Mouse (Mus musculus) lung, postnatal 10 days (tissue): ENCODE results near the gene Nav1.

Source experiments
- DNase-seq: peaks from one replicate; pipeline ENCODE4 v3.0.0; 2021

Gene Nav1

GRCm38 (mm10) chr1:135581001-135581400 lies 26.1 kb downstream of the Nav1 start:
- DNase-seq, result no peak

DNA sequence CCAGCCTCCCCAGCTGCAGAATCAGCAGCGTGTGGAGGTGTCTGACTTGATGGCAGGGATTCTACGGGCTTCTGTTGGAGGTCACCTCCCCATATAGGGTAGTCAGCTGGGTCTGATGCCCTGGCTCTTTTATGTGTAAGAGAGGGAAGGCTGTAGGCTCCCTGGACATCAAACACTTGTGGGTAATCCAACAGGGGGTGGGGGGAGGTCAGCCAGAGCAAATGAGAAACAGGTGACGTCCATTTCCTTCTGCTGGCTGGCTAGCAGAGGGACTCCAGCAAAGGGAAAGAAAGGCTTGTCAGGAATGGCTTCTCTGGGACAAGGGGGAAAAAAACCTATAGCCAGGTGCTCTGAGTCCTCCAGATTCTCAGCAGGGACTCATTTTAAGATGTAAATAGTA lies 28.0 kb downstream of the Nav1 start:
- DNase-seq, result no peak

GRCm38 (mm10) chr1:135577793-135578192 lies 29.3 kb downstream of the Nav1 start:
- DNase-seq, result no peak

DNA sequence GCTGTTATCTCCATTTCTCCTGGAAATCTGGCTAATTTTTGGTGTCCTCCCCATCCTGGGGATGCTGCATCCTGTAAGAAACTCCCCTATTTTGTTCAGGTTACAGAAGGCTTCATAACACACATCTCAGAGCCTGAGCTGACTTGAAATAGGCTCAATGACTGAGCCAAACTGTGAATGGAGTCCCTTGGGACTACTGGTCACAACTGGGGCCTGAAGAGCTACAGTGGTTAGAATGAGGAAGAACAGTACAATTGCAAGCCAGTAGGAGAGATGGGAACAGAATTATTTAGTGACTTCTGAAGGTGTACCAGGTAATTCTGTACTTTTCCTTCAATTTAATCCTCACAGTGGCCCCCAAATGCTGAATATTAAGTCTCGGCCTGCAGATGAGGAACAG lies 31.7 kb downstream of the Nav1 start:
- DNase-seq, result no peak

DNA sequence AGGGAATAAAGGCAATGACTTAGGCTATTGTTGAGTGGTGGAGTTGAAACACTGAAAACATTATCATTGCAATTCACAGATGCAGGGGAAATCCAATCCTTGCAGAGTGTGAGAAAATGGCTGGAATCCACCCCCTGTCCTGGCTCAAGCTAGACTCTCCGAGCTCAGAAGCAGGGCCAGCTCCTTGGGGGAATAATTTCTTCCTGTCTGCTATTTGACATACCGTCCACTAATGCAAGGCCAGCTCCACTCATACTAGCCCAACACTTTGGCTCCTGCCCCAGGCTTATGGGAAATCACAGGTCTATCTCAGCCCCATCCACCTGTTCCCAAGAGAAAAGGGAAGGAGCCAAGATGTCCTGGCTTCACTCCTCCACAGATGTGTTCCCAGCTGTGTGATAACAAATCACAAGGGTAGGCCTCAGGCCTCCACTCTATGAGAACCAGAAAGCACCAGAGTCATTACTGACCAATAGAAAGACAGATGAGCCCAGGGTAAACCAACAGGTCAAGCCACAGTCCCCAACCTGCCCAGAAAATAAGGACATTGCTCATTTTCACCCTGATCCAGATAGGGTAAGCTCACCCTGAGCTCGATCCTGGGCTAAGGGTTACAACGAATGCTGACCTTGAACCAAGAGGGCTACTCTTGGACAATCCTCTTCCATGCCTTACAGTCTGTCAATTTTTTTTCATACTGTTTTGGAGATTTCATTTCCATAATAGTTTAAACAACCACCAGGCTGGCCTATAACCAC lies 32.5 kb downstream of the Nav1 start:
- no peak for DNase-seq

GRCm38 (mm10) chr1:135572139-135572892 lies 34.8 kb downstream of the Nav1 start:
- DNase-seq, result no peak

DNA sequence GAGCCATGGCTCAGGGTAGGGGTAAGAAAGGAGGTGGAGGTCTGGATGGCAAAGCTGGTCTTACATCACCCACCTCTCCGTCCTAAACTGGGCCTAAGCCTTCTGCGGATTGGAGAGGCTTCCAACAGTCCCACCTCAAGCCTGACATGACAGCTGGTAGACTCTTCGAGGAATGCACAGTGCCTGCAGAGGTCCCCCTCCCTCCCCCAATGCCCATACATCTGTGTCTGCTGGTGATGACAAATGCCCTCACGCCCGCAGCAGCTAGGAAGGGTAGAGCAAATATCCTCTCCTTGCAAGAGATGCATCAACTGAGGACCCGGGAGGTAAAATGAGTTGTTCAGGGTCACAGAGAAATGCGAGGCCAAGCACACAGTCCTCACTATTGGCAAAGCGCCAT lies 39.0 kb downstream of the Nav1 start:
- no peak for DNase-seq

DNA sequence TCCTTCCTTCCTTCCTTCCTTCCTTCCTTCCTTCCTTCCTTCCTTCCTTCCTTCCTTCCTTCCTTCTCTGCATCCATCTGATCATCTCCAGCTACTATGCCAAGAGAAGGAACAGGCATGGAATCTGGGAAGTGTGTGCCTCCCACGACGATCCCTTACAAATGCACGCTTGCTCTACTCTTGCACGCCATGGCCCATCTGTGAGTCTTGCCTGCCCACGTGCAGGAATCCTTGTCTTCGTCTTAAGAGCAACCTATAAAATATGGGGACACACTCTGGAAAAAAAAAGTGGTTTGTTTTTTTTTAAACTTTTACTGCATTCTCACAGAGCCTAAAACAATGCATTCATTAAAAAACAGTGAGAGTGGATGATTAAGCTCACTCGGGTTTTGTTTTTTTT lies 40.5 kb downstream of the Nav1 start:
- no peak for DNase-seq

- no peak for DNase-seq
These were observed 41.3 kb downstream of the Nav1 start for GRCm38 (mm10) chr1:135565775-135566174.

GRCm38 (mm10) chr1:135564660-135565519 lies 42.2 kb downstream of the Nav1 start:
- DNase-seq, result no peak

GRCm38 (mm10) chr1:135563781-135564414 lies 43.2 kb downstream of the Nav1 start:
- peak; percentile 46 for DNase-seq

- no peak for DNase-seq
These were observed 44.0 kb downstream of the Nav1 start for GRCm38 (mm10) chr1:135562982-135563650.

DNA sequence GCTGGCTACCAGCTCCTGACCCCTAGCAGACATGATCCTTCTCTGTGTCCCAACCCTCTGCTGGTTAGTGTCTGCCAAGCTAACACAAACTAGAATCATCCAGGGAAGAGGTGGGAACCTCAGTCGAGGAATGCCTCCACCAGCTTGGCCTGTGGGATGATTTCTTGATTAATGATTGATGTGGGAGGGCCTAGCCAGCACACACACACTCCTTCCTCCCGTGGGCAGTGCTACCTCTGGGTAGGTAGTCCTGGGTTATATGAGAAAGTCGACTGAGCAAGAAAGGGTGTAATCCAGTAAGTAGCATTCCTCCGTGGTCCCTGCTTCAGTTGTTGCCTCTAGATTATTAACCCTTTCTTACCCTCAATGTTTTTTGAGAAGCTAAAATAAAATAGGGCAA lies 45.0 kb downstream of the Nav1 start:
- DNase-seq, result no peak

DNA sequence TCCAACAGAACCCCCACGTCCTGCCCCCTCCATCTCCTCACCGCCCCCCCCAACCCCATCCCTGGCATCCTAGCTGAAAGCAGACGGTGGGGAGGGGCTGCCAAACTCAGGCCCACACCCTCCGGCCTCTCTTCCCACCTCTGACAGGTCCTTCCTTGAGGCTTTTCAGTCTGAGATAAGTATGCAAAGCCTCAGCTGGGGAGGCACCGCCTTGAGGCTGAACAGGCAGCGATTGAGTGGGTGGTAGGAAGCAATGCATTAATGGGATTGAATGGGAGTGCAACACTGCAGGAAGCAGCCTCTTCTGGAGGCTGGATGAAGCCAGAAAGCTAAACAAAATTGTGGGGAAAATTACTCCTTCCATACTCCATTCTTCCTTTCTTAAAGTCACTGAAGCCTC lies 45.8 kb downstream of the Nav1 start:
- no peak for DNase-seq

DNA sequence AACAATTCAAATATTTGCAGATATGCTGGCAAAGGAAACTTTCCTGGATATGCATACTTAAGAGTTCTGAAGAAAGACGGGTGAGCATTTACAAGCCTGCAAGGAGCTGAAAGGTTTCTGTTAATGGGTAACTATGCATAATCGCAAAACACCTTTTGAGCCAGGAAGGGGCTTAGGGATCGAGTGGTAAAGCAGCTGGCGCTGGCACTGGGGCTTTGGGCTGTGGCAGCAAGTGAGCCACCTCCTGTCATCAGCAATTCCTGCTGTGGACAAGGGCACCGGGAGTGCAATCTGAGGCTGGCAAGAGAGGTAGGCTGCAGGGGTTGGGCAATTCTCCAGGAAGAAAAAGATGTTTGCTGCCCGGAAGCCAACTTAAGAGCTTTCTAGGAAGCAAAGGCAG lies 49.1 kb downstream of the Nav1 start:
- no peak for DNase-seq

GRCm38 (mm10) chr1:135555885-135556284 lies 51.2 kb downstream of the Nav1 start:
- DNase-seq, result no peak

DNA sequence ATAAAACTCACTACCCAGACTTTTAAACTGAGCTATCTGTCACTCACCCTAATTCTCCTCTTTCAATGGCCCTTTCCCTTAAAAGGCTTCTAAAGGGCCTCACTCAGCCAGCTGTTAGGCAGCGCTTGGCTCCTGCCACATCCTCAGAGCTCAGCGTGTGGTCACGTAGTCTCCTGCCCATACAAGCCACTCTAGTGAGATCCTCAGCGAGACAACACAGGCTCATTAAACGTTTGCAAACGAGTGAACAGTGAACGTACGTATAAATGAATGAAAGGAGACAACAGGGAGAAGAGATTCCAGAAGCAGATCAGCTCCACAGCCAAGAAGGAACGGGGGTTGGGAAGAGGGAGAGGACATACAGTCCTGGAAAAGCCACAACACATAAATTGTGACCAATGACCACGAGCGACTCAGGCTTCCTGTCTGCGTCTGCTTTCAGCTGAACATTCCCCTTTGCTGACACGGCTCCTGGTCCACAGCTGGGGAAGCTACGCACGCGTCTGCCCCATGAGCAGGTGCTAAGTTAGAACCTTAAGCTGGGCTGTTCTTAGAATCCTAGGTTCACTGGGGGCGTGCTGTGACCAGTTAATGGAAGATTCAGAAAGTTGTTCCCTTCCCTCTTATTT lies 52.3 kb downstream of the Nav1 start:
- DNase-seq, result no peak

DNA sequence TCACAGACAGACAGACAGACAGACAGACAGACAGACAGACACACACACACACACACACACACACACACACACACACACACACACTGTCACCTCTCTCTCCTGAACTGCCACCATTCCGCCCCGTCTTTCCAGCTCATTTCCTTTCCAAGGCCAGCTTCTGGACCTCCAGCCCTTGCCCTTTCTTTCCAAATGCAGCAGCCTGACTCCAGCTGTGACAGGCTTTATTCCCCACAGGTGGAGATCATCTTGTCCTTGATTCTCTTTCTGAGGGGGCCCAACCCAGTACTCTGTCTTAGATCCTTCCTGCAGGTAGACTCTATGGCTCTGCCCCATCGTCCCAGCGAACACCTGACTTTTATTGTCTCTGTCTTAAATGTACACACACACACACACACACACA lies 53.5 kb downstream of the Nav1 start:
- no peak for DNase-seq

DNA sequence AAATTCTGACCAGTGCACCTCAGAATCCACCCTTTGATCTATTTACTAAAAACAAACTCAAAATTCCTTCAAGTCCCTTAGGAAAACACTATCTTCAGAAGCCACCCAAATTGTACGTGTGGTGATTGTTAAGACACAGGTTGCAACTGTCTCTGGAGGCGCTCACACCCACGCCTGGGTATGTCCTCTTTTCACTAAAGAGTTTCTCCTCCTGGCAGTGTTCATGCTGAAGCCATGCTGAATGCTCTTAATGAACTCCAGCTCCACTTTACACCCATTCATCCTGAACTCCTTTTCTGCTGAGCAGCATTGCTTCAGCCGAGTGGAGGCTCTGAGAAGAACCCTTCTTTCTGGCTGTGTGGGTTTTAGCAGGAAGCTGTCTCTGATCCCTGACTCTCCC lies 53.9 kb downstream of the Nav1 start:
- DNase-seq, result no peak

GRCm38 (mm10) chr1:135550886-135551285 lies 56.2 kb downstream of the Nav1 start:
- DNase-seq, result no peak

- peak; percentile 75 for DNase-seq
These were observed 58.3 kb downstream of the Nav1 start for GRCm38 (mm10) chr1:135548750-135549149.

DNA sequence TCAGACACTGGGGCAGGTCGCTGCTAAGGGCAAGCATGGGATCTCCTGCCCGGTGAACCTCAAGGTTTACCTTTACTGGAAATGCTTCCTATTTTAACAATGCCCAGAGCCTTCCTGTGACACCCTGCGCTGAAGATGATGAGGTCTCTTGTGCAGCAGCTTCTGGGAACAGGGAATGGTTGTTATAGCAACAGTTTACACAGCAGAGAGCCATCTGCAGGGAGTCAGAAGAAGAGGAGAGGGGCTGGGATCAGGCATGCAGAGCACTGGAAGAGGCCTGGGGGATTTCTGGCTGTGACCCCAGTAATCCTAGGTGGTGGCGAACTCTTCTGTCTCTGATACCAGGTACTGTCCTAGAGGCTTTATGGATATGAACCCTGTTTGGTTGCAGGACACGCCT lies 61.0 kb downstream of the Nav1 start:
- no peak for DNase-seq
